Mouse (Mus musculus): ENCODE data around the gene Setd1a.
"Not testable (repeated sequence)": the region's sequence is repeated elsewhere in the genome, so short reads cannot be mapped to it uniquely, and the experiment has no call there.

- TF ChIP-seq CTCF (IDR thresholded peaks at IDR 0.05; ENCODE audit: extremely low read depth, insufficient read length, insufficient replicate concordance, low read depth, low read length); POLR2A (IDR thresholded peaks at IDR 0.05; ENCODE audit: low read depth, low read length): not testable (repeated sequence)
Measured at GRCm38 (mm10) chr7:127775837-127776236, 633 bp upstream of the Setd1a start.

All from small intestine, adult 2 months (tissue).